ENCODE assay signal across 28 mouse cellular contexts in genomic region chr5:143476013-143476412, GRCm38 (mm10). TPM values are rescaled to one million over a fixed set of nuclear protein-coding genes. Genes with fewer than 3 reads are reported as not detected.
DNase-seq lines count a peak whose midpoint lies in the region; ATAC-seq and TF ChIP-seq lines count a peak whose summit lies in the region.
"Had no signal": no experiment of that assay in that cellular context is flagged by ENCODE, and none has a peak within 500 bp of the region (broad histone marks: within the 10 kb centered on the region; RNA-seq: fewer than 3 reads in every experiment).

No protein-coding gene starts in this region.

- H3K36me3 ChIP-seq in forebrain, embryonic 11.5 days (ENCODE audit: control insufficient read depth, insufficient read depth, low read length), result peaks cover 9% of the 10 kb centered on the region; the same call in 1 of the 2 replicates
- H3K36me3 ChIP-seq in forebrain, embryonic 15.5 days, result peaks cover 68% of the 10 kb centered on the region
- H3K36me3 ChIP-seq in myocyte (ENCODE audit: control insufficient read depth, insufficient read depth), result no peaks in the 10 kb centered on the region

- TF ChIP-seq POLR2A in bone marrow macrophage, adult 2 months (IDR thresholded peaks at IDR 0.05; ENCODE audit: borderline replicate concordance, low read depth, low read length), result no peak
- TF ChIP-seq POLR2A in myocyte (IDR thresholded peaks at IDR 0.05; ENCODE audit: insufficient read length, low read depth), result no peak

- TF ChIP-seq CTCF in left cerebral cortex, adult 2 months (IDR thresholded peaks at IDR 0.05), result no peak
- TF ChIP-seq CTCF in bone marrow macrophage, adult 2 months (IDR thresholded peaks at IDR 0.05; ENCODE audit: low read depth, low read length), result no peak

- no peak overlapping the region for H3K4me2 ChIP-seq in forebrain, embryonic 11.5 days (ENCODE audit: low read depth, low read length, severe bottlenecking)
- H3K4me2 ChIP-seq in forebrain, embryonic 15.5 days (replicated peaks), result no peak overlapping the region
- H3K4me2 ChIP-seq in myocyte (ENCODE audit: low read depth), result peak overlapping the region; percentile 60
- H3K4me2 ChIP-seq: embryonic facial prominence, embryonic 13.5 days; forebrain, embryonic 13.5 days; heart, embryonic 12.5 days; heart, embryonic 15.5 days; hindbrain, embryonic 14.5 days had no signal

- H3K79me2 ChIP-seq in myocyte (ENCODE audit: control insufficient read depth, insufficient read depth), result no peaks in the 10 kb centered on the region

- no peaks in the 10 kb centered on the region for H3K4me1 ChIP-seq in forebrain, embryonic 11.5 days (replicated peaks; ENCODE audit: control insufficient read depth, insufficient read depth, low read length)
- H3K4me1 ChIP-seq in forebrain, embryonic 15.5 days, result no peaks in the 10 kb centered on the region
- H3K4me1 ChIP-seq in bone marrow macrophage, adult 2 months (ENCODE audit: control insufficient read depth, insufficient read depth, low read length), result peaks cover 51% of the 10 kb centered on the region
- H3K4me1 ChIP-seq: embryonic facial prominence, embryonic 10.5 days; embryonic facial prominence, embryonic 13.5 days; forebrain, embryonic 13.5 days had no signal

- DNase-seq in forebrain, embryonic 11.5 days (ENCODE audit: low spot score), result peak; percentile 22
- DNase-seq in left cerebral cortex, adult 2 months (ENCODE audit: extremely low spot score in 1 of 2, low spot score in 2 of 2), result peak in 1 of 2 experiments; percentile 6
- no peak for DNase-seq in left cerebral cortex, postnatal 4 days
- DNase-seq in spleen, postnatal 4 days (ENCODE audit: low spot score in 2 of 2), result no peak
- DNase-seq in c-Kit-positive CD71-positive TER-119-positive erythroid progenitor cells, embryonic 14.5 days (ENCODE audit: low spot score), result no peak
- DNase-seq: adrenal gland, postnatal 25 days; cerebellum, adult 11-12 months; cerebellum, adult 8-10 months; cerebellum, postnatal 10 days; cerebellum, postnatal 36 days; embryo, embryonic 11 days; forebrain, postnatal 0 days; gastrocnemius, postnatal 25 days; heart, postnatal 10 days; heart, postnatal 4 days had no signal

- ATAC-seq in forebrain, embryonic 11.5 days (replicated peaks; ENCODE audit: low FRiP score), result no peak
- ATAC-seq in forebrain, embryonic 15.5 days (replicated peaks), result no peak
- ATAC-seq: activated CD4-positive, CD25-positive, alpha-beta regulatory T cell, adult 4 months; forebrain, embryonic 13.5 days; forebrain, postnatal 0 days; hindbrain, postnatal 0 days; inflammation-experienced regulatory T-cells, adult 6 months had no signal

- no peak overlapping the region for H3K9ac ChIP-seq in forebrain, embryonic 11.5 days (ENCODE audit: low read length)
- no peak overlapping the region for H3K9ac ChIP-seq in forebrain, embryonic 15.5 days (replicated peaks)
- H3K9ac ChIP-seq: embryonic facial prominence, embryonic 13.5 days; forebrain, embryonic 13.5 days; forebrain, postnatal 0 days; heart, embryonic 12.5 days; heart, embryonic 15.5 days; hindbrain, embryonic 14.5 days had no signal

- no peak overlapping the region for H3K4me3 ChIP-seq in forebrain, embryonic 11.5 days (ENCODE audit: low read depth, low read length)
- H3K4me3 ChIP-seq in forebrain, embryonic 15.5 days, result no peak overlapping the region
- H3K4me3 ChIP-seq in left cerebral cortex, adult 2 months, result no peak overlapping the region
- peak overlapping the region; percentile 2; the same call in 1 of the 2 replicates for H3K4me3 ChIP-seq in bone marrow macrophage, adult 2 months (ENCODE audit: insufficient read depth, low read length)
- no peak overlapping the region for H3K4me3 ChIP-seq in myocyte
- H3K4me3 ChIP-seq: embryonic facial prominence, embryonic 10.5 days; embryonic facial prominence, embryonic 13.5 days; erythroblast, embryonic 14.5 days; forebrain, embryonic 13.5 days; heart, embryonic 12.5 days; heart, embryonic 15.5 days had no signal

- 95% methylated on average over 6 of the region's 6 CpGs for WGBS in forebrain, embryonic 11.5 days
- WGBS in forebrain, embryonic 15.5 days, result 97% methylated on average over 6 of the region's 6 CpGs

- no peaks in the 10 kb centered on the region for H3K9me3 ChIP-seq in forebrain, embryonic 11.5 days (ENCODE audit: control insufficient read depth, low read length)
- no peaks in the 10 kb centered on the region for H3K9me3 ChIP-seq in forebrain, embryonic 15.5 days
- H3K9me3 ChIP-seq: embryonic facial prominence, embryonic 10.5 days; embryonic facial prominence, embryonic 13.5 days; forebrain, embryonic 13.5 days; heart, embryonic 12.5 days; heart, embryonic 15.5 days had no signal

- intact Hi-C loops in left cerebral cortex, adult 2 months (cut with DNase I), result no loop called here
- intact Hi-C loops in left cerebral cortex, postnatal 4 days (cut with DNase I), result no loop called here

- H3ac ChIP-seq in myocyte (ENCODE audit: control insufficient read depth, insufficient read length), result no peak overlapping the region

- H3K27me3 ChIP-seq in forebrain, embryonic 11.5 days (ENCODE audit: control insufficient read depth, insufficient read depth, low read length), result no peaks in the 10 kb centered on the region
- no peaks in the 10 kb centered on the region for H3K27me3 ChIP-seq in forebrain, embryonic 15.5 days
- H3K27me3 ChIP-seq in myocyte (ENCODE audit: control insufficient read depth, insufficient read depth, insufficient read length), result no peaks in the 10 kb centered on the region
- H3K27me3 ChIP-seq: embryonic facial prominence, embryonic 13.5 days; forebrain, embryonic 13.5 days; heart, embryonic 12.5 days; heart, embryonic 15.5 days had no signal

- H3K27ac ChIP-seq in forebrain, embryonic 11.5 days (ENCODE audit: low read depth, low read length), result no peak overlapping the region
- H3K27ac ChIP-seq in forebrain, embryonic 15.5 days (replicated peaks), result no peak overlapping the region
- peak overlapping the region; percentile 58; the same call in 1 of the 2 replicates for H3K27ac ChIP-seq in left cerebral cortex, adult 2 months
- H3K27ac ChIP-seq in bone marrow macrophage, adult 2 months (ENCODE audit: insufficient read depth, low read depth, low read length), result peak overlapping the region; percentile 87
- H3K27ac ChIP-seq: embryonic facial prominence, embryonic 10.5 days; embryonic facial prominence, embryonic 13.5 days; forebrain, embryonic 13.5 days; heart, embryonic 15.5 days; hindbrain, embryonic 14.5 days; hindbrain, postnatal 0 days had no signal

TF ChIP-seq in myocyte, 11 proteins besides CTCF, POLR2A, EP300 and RAD21:
- TF ChIP-seq TCF12 (IDR thresholded peaks at IDR 0.05; ENCODE audit: insufficient read depth, poor library complexity, severe bottlenecking) (no peak), SRF (IDR thresholded peaks at IDR 0.05; ENCODE audit: control insufficient read depth, insufficient read length, low read depth) (no peak)

RNA-seq across cellular contexts. Expression of gene Daglb, which starts 11.6 kb away (rescaled TPM):
- 12.5 and 13.8 TPM in 2 replicates for polyA plus RNA-seq in forebrain, embryonic 11.5 days (2014; fragmentation: Nextera tagmentation; extraction: Ambion mirVana)
- polyA plus RNA-seq in forebrain, embryonic 15.5 days (2015; fragmentation: Nextera tagmentation; extraction: Ambion mirVana), result 16.2 and 16.5 TPM in 2 replicates
- 10 to 100 TPM; 32.5 to 36.1 TPM for total RNA-seq in left cerebral cortex, adult 2 months (2021)
- 10 to 100 TPM; 16.7 to 17.4 TPM for total RNA-seq in left cerebral cortex, postnatal 4 days (2021)
- 60.0 and 64.7 TPM in 2 replicates for polyA plus RNA-seq in bone marrow macrophage, adult 2 months (2012; ENCODE audit: insufficient read depth, insufficient read length, missing spikeins)
- polyA plus RNA-seq in myocyte (2012; fragmentation: generic; extraction: Trizol), result 3.9 TPM

RNA-seq across cellular contexts. Expression of gene Rac1, which starts 51.8 kb away (rescaled TPM):
- 464 and 491 TPM in 2 replicates for polyA plus RNA-seq in forebrain, embryonic 11.5 days (2014; fragmentation: Nextera tagmentation; extraction: Ambion mirVana)
- 396 and 402 TPM in 2 replicates for polyA plus RNA-seq in forebrain, embryonic 15.5 days (2015; fragmentation: Nextera tagmentation; extraction: Ambion mirVana)
- total RNA-seq in left cerebral cortex, adult 2 months (2021), result 100 to 1,000 TPM; 344 to 351 TPM
- 100 to 1,000 TPM; 415 to 420 TPM for total RNA-seq in left cerebral cortex, postnatal 4 days (2021)
- polyA plus RNA-seq in bone marrow macrophage, adult 2 months (2012; ENCODE audit: insufficient read depth, insufficient read length, missing spikeins), result 551 and 587 TPM in 2 replicates
- polyA plus RNA-seq in myocyte (2012; fragmentation: generic; extraction: Trizol), result 245 TPM

Comparison
In these comparisons a context has a peak if more than half of its experiments do, and no peak if none do; other contexts are left out.
1. H3K27ac ChIP-seq: peak in left cerebral cortex, adult 2 months (single experiment) and bone marrow macrophage, adult 2 months (single experiment); none in forebrain, embryonic 11.5 days (single experiment) and forebrain, embryonic 15.5 days (single experiment).